Mouse (Mus musculus): ENCODE data around the gene Acp5. TPM values are rescaled to one million over a fixed set of nuclear protein-coding genes. Genes with fewer than 3 reads are reported as not detected.

Gene Acp5
- polyA plus RNA-seq, 1 experiment, result 0.08 TPM

DNA sequence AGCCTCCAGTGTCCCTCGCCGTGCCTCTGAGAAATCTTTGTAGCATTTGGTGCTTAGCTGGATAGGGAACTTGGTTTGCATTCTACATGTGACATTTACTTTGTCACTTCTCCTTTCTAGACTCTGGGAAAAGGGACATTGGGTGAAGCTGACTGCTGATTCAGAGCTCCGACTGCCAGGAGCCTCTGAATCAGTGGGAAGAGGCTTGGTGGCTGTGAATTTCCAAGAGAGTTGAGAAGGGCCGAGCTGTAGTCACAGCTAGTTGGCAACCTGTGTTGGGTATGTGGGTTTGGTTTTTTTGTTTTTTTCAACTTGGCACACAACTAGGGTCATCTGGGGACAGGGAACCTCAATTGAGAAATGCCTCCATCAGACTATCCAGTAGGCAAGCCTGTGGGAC, 16.0 kb downstream of the Acp5 start:
- TF ChIP-seq FOSL1 (IDR thresholded peaks at IDR 0.05; ENCODE audit: insufficient read depth, low read length, poor library complexity, severe bottlenecking) (no peak), MYOD1 (IDR thresholded peaks at IDR 0.05; ENCODE audit: control insufficient read depth, insufficient read length, low read depth) (no peak), CTCF (IDR thresholded peaks at IDR 0.05; ENCODE audit: control insufficient read depth, insufficient read depth, insufficient read length) (no peak), USF1 (IDR thresholded peaks at IDR 0.05; ENCODE audit: low read depth) (no peak), MAX (IDR thresholded peaks at IDR 0.05) (no peak), MYOG (IDR thresholded peaks at IDR 0.05; ENCODE audit: control insufficient read depth, extremely low read depth, insufficient read length) (no peak), CEBPB (IDR thresholded peaks at IDR 0.05; ENCODE audit: low read depth) (no peak)
- Histone ChIP-seq H3ac (ENCODE audit: control insufficient read depth, insufficient read length, low read depth) (no peak overlapping the region), H3K4me3 (ENCODE audit: insufficient read depth, poor library complexity, severe bottlenecking) (no peak overlapping the region), H3K79me3 (ENCODE audit: low read depth) (peaks cover 13% of the 10 kb centered on the region), H3K36me3 (ENCODE audit: control insufficient read depth, insufficient read depth) (no peaks in the 10 kb centered on the region), H3K27me3 (ENCODE audit: control insufficient read depth, insufficient read depth, insufficient read length) (peaks cover 3% of the 10 kb centered on the region), H3K79me2 (ENCODE audit: control insufficient read depth, insufficient read depth) (peaks cover 22% of the 10 kb centered on the region)

DNA sequence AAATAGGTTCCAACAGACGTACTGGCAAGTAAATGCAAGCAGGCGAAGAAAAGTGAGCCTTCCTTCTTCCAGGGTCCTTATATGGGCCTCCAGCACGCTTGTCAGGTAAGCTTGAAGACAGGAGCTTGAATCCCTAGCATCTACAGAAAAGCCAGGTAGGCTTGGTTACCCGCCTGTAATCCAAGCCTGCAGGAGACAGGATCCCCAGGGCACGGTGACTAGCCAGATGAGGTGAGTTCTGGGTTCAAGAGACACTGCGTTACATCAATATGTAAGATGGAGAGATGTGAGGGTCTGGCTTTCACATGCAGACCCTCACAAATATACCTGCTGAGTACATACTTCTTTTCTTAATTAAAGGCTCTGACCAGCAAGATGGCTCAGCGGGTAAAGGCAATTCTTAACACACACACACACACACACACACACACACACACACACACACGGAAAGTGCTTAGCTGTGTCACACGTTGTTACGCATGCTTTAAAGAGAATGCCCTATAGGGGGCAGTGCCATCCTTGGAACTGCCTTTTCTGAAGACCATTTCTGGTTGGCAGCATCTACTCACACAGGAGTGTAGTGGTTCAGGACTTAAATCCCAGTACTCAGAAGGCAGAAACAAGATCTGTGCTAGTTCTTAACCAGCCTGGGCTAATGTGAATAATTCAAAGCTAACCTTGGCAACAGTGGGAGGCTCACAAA, 17.6 kb downstream of the Acp5 start:
- peak; percentile 7 for TF ChIP-seq CTCF (IDR thresholded peaks at IDR 0.05; ENCODE audit: control insufficient read depth, insufficient read depth, insufficient read length)
- no peak for TF ChIP-seq MAX (IDR thresholded peaks at IDR 0.05)
- TF ChIP-seq MYOD1 (IDR thresholded peaks at IDR 0.05; ENCODE audit: control insufficient read depth, insufficient read length, low read depth), result no peak

GRCm38 (mm10) chr9:22116740-22117426, 18.6 kb downstream of the Acp5 start, which contains the start of gene Elof1:
Gene Elof1, minus strand, starts transcription at chr9:22117172.
- Histone ChIP-seq H3ac (ENCODE audit: control insufficient read depth, insufficient read length, low read depth) (peak within 1 kb of the TSS; percentile 78), H3K79me2 (ENCODE audit: control insufficient read depth, insufficient read depth) (peaks cover 30% of the 10 kb centered on the region), H3K27me3 (ENCODE audit: control insufficient read depth, insufficient read depth, insufficient read length) (no peaks in the 10 kb centered on the region), H3K79me3 (ENCODE audit: low read depth) (peaks cover 16% of the 10 kb centered on the region), H3K4me3 (ENCODE audit: insufficient read depth, poor library complexity, severe bottlenecking) (peak within 1 kb of the TSS; percentile 61), H3K36me3 (ENCODE audit: control insufficient read depth, insufficient read depth) (peaks cover 15% of the 10 kb centered on the region)
- TF ChIP-seq USF1 (IDR thresholded peaks at IDR 0.05; ENCODE audit: low read depth) (no peak), MYOD1 (IDR thresholded peaks at IDR 0.05; ENCODE audit: control insufficient read depth, insufficient read length, low read depth) (no peak), MYOG (IDR thresholded peaks at IDR 0.05; ENCODE audit: control insufficient read depth, extremely low read depth, insufficient read length) (no peak), CEBPB (IDR thresholded peaks at IDR 0.05; ENCODE audit: low read depth) (no peak)

More for the DNA sequence above, 17.6 kb downstream of the Acp5 start:
- Histone ChIP-seq H3K4me3 (ENCODE audit: insufficient read depth, poor library complexity, severe bottlenecking) (no peak overlapping the region), H3K27me3 (ENCODE audit: control insufficient read depth, insufficient read depth, insufficient read length) (peaks cover 3% of the 10 kb centered on the region), H3ac (ENCODE audit: control insufficient read depth, insufficient read length, low read depth) (no peak overlapping the region), H3K79me2 (ENCODE audit: control insufficient read depth, insufficient read depth) (peaks cover 30% of the 10 kb centered on the region), H3K79me3 (ENCODE audit: low read depth) (peaks cover 16% of the 10 kb centered on the region), H3K36me3 (ENCODE audit: control insufficient read depth, insufficient read depth) (peaks cover 6% of the 10 kb centered on the region)

DNA sequence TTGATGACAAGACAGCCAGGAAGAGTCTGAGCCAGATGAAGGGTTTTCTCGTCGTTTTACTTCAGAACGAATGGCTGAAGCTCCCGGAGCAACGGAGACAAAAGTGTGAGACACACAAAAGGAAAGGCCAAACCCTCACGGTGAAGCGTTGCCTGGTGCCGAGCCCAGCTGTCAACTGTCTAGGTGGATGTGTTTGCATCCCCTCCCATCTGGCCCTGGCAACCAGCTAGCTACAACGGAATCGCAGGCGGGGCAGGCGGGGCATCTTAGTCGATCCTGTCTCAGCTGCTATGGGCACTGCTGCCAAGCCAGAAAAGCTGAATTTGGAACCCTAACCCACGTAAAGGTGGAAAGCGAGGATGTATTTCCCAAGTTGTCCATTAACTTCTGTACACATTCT, 19.4 kb downstream of the Acp5 start:
- Histone ChIP-seq H3K4me3 (ENCODE audit: insufficient read depth, poor library complexity, severe bottlenecking) (peak overlapping the region; percentile 61), H3ac (ENCODE audit: control insufficient read depth, insufficient read length, low read depth) (peak overlapping the region; percentile 72), H3K27me3 (ENCODE audit: control insufficient read depth, insufficient read depth, insufficient read length) (no peaks in the 10 kb centered on the region), H3K79me2 (ENCODE audit: control insufficient read depth, insufficient read depth) (peaks cover 30% of the 10 kb centered on the region), H3K36me3 (ENCODE audit: control insufficient read depth, insufficient read depth) (peaks cover 15% of the 10 kb centered on the region), H3K79me3 (ENCODE audit: low read depth) (peaks cover 16% of the 10 kb centered on the region)
- TF ChIP-seq MYOG (IDR thresholded peaks at IDR 0.05; ENCODE audit: control insufficient read depth, extremely low read depth, insufficient read length), result no peak
- TF ChIP-seq MYOD1 (IDR thresholded peaks at IDR 0.05; ENCODE audit: control insufficient read depth, insufficient read length, low read depth), result no peak
- TF ChIP-seq USF1 (IDR thresholded peaks at IDR 0.05; ENCODE audit: low read depth), result no peak
- no peak for TF ChIP-seq CEBPB (IDR thresholded peaks at IDR 0.05; ENCODE audit: low read depth)
- TF ChIP-seq CTCF (IDR thresholded peaks at IDR 0.05; ENCODE audit: control insufficient read depth, insufficient read depth, insufficient read length), result no peak
- no peak for TF ChIP-seq FOSL1 (IDR thresholded peaks at IDR 0.05; ENCODE audit: insufficient read depth, low read length, poor library complexity, severe bottlenecking)
- no peak for TF ChIP-seq MAX (IDR thresholded peaks at IDR 0.05)

DNA sequence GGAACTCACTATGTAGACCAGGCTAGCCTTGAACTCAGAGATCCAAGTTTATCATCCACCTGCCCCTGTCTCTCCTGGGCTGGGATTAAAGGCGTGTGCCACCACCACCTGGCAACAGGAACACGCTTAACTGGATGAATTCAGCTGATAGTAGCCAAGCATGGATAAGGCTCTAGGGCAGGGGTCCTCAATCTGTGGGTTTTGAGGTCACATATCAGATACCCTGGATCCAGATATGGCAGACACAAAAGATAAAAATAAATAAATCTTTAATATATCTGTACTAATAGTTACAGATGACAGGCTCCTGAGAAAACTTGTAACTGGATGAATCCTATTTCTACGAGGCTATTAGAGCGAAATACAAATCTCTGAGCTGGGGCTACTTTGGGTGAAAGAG, 19.9 kb downstream of the Acp5 start:
- peaks cover 30% of the 10 kb centered on the region for H3K79me2 ChIP-seq (ENCODE audit: control insufficient read depth, insufficient read depth)
- no peak overlapping the region for H3ac ChIP-seq (ENCODE audit: control insufficient read depth, insufficient read length, low read depth)
- H3K4me3 ChIP-seq (ENCODE audit: insufficient read depth, poor library complexity, severe bottlenecking), result no peak overlapping the region
- TF ChIP-seq CEBPB (IDR thresholded peaks at IDR 0.05; ENCODE audit: low read depth) (no peak), MAX (IDR thresholded peaks at IDR 0.05) (no peak), CTCF (IDR thresholded peaks at IDR 0.05; ENCODE audit: control insufficient read depth, insufficient read depth, insufficient read length) (no peak), FOSL1 (IDR thresholded peaks at IDR 0.05; ENCODE audit: insufficient read depth, low read length, poor library complexity, severe bottlenecking) (no peak), MYOG (IDR thresholded peaks at IDR 0.05; ENCODE audit: control insufficient read depth, extremely low read depth, insufficient read length) (no peak), MYOD1 (IDR thresholded peaks at IDR 0.05; ENCODE audit: control insufficient read depth, insufficient read length, low read depth) (no peak), USF1 (IDR thresholded peaks at IDR 0.05; ENCODE audit: low read depth) (no peak)
- H3K36me3 ChIP-seq (ENCODE audit: control insufficient read depth, insufficient read depth), result peaks cover 15% of the 10 kb centered on the region
- peaks cover 16% of the 10 kb centered on the region for H3K79me3 ChIP-seq (ENCODE audit: low read depth)
- no peaks in the 10 kb centered on the region for H3K27me3 ChIP-seq (ENCODE audit: control insufficient read depth, insufficient read depth, insufficient read length)
